Mouse (Mus musculus) CH12.LX (cell line): ENCODE results near the gene Padi6.

ENCODE experiments used
- CHD2 ChIP-seq: IDR thresholded peaks from 2 replicates; pipeline ENCODE4 v1.6.1; 2011; ENCODE audit warnings: low read length, improper control_type of control experiment
- CTCF ChIP-seq, 2 experiments: IDR thresholded peaks in 1 of 2; conservative IDR thresholded peaks in 1 of 2; 2 replicates each; pipeline ENCODE4 v1.5.1; 2011 to 2012; ENCODE audit warnings: low read depth in 2 of 2, low read length in 2 of 2, improper control_type of control experiment in 1 of 2, inconsistent platforms in 1 of 2, mild to moderate bottlenecking in 1 of 2, moderate library complexity in 1 of 2
- EP300 ChIP-seq: IDR thresholded peaks from 2 replicates; pipeline ENCODE4 v1.6.1; 2011; ENCODE audit warnings: low read length, improper control_type of control experiment
- HCFC1 ChIP-seq: IDR thresholded peaks from 2 replicates; pipeline ENCODE4 v1.6.1; 2012; ENCODE audit warnings: low read depth, mild to moderate bottlenecking, inconsistent platforms, low read length, improper control_type of control experiment
- SMC3 ChIP-seq: IDR thresholded peaks from 2 replicates; pipeline ENCODE4 v1.6.1; 2011; ENCODE audit warnings: low read depth, low read length, improper control_type of control experiment
- TBP ChIP-seq: conservative IDR thresholded peaks from 2 replicates; pipeline ENCODE4 v1.6.1; 2011; ENCODE audit warnings: low read depth, low read length, improper control_type of control experiment
- TCF12 ChIP-seq: IDR thresholded peaks from 2 replicates; pipeline ENCODE4 v1.6.1; 2014; ENCODE audit warnings: low read depth, mild to moderate bottlenecking, inconsistent platforms, low read length, improper control_type of control experiment

DNA sequence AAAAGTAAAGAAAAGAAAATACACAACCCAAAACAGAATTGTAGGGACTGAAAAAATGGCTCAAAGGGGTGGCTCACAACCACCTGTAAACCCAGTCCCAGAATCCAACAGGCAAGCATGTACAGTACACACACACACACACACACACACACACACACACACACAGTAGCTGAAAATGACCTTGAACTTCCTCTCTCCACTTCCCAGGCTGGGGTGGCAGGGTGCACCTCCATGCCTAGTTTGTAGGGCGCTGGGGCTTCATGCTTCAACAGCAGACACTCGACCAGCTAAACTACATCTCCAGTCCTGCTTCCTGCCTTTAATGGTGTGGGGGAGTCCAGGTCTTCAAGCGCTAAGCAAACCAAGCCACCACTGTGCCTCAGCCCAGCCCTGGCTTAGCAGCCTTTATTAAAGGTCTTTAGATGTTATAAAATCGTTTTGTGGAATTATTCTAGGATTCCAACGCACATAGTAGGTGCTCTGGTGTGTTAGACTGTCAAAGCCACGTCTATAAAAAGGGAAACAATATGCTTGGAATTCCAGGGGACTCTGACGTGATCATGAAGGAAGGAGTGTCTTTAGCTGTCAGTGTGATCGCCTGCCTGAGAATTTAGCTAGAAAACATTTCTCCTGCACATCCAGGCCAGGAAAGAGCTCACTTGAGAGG lies 61.6 kb downstream of the Padi6 start:
- TF ChIP-seq EP300: 0 out of 2 replicates have a peak, but pooled peaks have one; percentile 9
- no peak for TF ChIP-seq TCF12
- no peak for TF ChIP-seq CTCF (conservative IDR thresholded peaks at IDR 0.05 in 1 of 2, IDR thresholded peaks at IDR 0.05 in 1 of 2; ENCODE audit: low read depth in 2 of 2, low read length in 2 of 2)
- TF ChIP-seq SMC3: no peak
- no peak for TF ChIP-seq CHD2
- no peak for TF ChIP-seq HCFC1
- TF ChIP-seq TBP: no peak
